Mouse (Mus musculus): Measurements from ENCODE around the gene E2f4. TPM values are rescaled to one million over a fixed set of nuclear protein-coding genes. Genes with fewer than 3 reads are reported as not detected.

E2f4 gene
- total RNA-seq, 2 experiments from 2014 or later = 18.7 to 22.3 TPM

- DNase-seq = no peak
Observed at GRCm38 (mm10) chr8:105315073-105315769, 17.8 kb downstream of the E2f4 start.

GRCm38 (mm10) chr8:105317941-105318340 lies 20.5 kb downstream of the E2f4 start:
- DNase-seq = no peak

- no peak for DNase-seq
Observed at GRCm38 (mm10) chr8:105318662-105319190, 21.3 kb downstream of the E2f4 start.

- no peak for DNase-seq
Observed at GRCm38 (mm10) chr8:105323183-105323582, 25.7 kb downstream of the E2f4 start.

GRCm38 (mm10) chr8:105325641-105326093 lies 28.2 kb downstream of the E2f4 start:
- DNase-seq = no peak

DNA sequence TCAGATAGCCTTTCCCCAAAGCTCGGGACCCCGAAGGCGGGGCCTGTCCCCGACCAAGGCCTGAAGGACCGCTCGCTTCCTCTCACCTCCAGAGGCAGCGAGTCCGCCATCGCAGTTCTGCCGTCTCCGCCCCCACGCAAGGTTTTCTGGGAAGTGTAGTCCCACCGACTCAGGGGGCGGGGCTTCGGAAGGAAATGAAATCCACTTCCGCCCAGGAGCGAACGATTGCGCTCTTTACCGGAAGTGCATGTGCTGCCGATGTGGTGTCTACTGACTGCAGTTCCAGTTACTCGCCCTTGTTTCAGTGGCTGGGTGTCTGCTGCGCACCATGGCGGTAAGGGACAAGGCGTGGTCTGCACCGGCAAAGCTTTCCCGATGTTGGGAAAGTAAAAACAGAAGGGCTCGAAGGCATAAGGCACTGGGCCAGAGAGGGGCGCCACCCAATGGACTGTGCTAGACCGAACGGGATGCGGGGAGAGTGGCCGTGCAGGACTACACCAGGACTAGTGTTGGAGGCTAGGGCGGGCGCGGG lies 28.7 kb downstream of the E2f4 start, which contains the start of the genes Lrrc29 and Tmem208:
Lrrc29 (minus strand) TSS at position 138 of the 532 bp plus-strand sequence.
Tmem208 (plus strand) TSS at position 214 of the 532 bp plus-strand sequence.
- DNase-seq = peak; percentile 97

GRCm38 (mm10) chr8:105326968-105327367 lies 29.5 kb downstream of the E2f4 start:
- DNase-seq = no peak

- DNase-seq = no peak
Observed at GRCm38 (mm10) chr8:105330325-105330724, 32.9 kb downstream of the E2f4 start.

DNA sequence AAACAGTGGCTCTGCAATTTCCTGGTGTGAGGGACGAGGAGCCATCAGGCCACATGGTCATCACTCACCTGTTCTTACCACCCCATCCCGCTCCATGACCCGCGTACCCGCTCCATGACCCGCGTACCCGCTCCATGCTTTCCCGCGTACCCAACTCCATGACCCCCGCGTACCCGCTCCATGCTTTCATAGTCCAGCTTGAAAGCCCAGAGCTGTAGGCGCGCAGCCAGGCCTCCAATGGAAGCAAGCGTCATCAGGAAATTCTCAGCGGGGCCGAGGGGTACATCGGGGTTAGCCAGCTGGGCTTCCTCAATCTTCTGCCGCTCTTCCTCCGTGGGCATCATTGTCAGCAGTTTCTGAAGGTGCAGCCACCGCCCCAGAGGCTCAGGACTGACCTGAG lies 34.0 kb downstream of the E2f4 start:
- DNase-seq = no peak

DNA sequence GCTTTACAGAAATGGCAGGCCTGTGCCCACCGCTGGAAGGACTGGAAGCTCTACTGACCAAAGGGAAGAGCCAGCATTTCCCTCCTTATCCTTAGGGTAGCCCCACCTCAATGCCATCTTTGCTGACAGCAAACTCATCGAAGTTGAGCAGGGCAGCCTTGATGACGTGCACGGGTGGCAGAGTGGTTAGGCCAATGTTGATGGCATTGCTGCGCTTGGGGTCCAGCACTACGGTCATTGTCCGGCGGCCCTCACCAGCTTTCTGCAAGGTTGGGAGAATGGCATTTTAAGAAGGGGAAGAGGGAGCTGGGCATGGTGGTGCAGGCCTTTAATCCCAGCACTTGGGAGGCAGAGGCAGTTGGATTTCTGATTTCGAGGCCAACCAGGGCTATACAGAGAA lies 34.5 kb downstream of the E2f4 start:
- no peak for DNase-seq

DNA sequence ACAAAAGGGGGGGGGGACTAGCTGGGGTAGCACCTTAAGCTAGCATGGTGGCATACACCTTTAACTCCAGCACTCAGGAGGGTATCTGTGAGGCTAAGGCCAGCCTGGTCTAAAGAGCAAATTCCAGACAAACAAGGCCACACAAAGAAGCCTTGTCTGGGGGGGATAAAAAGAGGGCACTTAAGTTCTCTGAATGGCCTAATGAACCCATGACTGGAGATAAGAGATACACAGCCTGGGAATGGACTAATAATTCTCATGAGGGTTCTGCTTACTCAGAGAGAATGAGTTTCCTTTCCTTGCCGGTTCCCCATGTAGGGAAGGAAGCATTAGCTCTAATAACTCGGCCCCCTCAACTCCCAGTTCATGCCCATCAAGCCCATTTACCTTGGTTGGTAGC lies 35.1 kb downstream of the E2f4 start:
- no peak for DNase-seq

GRCm38 (mm10) chr8:105336373-105337130 lies 39.1 kb downstream of the E2f4 start:
- no peak for DNase-seq

DNA sequence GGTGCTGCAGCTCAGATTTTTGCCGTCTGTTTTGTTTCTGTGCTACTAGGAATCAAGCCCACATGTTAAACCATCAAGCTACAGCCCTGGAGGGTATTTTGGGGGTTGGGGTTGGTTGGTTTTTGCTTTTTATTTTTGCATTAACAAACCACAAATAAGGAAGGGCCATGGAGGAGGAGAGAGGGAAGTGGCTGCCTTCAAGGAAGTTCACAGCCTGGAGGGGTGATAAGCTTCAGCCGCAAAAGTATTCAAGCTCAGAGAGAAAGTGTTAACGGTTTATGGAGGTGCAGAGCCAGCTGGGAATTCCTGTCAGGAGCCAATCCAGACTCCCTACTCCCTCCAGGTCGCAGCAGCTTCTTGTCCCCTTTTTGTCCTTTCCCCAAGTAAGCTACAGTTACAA lies 41.5 kb downstream of the E2f4 start:
- no peak for DNase-seq

DNA sequence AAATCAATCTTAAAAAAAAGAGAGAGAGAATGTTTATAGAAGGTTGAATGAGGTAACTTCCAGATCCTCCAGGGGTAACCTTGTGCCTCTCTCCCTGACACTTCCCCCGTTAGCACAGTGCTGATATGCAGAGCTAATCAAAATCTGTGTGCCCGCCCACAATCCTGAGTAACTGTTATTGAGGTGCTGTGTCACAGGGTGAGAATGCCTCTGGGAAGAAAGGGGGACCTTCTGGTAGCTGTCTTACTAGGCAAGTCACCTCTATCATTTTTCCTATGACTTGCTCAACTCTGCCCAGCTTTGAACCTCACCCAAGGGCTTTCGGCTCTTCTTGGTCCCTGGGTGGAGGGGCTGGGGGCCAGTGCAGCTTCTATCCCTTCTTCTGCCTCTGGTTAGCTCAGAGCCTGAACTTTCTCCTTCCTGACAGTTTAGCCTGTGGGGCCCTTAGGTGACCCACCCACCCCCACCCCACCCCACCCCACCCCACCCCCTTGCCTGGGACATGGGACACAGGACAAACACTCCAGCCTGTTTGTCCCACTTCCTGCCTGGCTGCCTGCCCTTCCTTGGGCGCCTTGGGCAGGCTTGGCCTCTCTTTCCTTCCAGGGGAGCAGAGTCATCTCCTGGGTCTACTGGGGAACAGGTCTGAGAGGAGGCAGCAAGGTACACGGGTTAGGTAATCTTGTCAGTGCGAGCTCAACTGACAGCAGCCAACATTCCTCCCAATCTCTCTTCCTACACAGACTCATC lies 42.6 kb downstream of the E2f4 start:
- DNase-seq = no peak

- DNase-seq = no peak
Observed at GRCm38 (mm10) chr8:105341399-105341798, 43.9 kb downstream of the E2f4 start.

GRCm38 (mm10) chr8:105342768-105343167 lies 45.3 kb downstream of the E2f4 start:
- DNase-seq = no peak

- DNase-seq = no peak
Observed at GRCm38 (mm10) chr8:105343791-105344574, 46.5 kb downstream of the E2f4 start.

- DNase-seq = no peak
Observed at GRCm38 (mm10) chr8:105345061-105345975, 47.9 kb downstream of the E2f4 start.

- DNase-seq = peak; percentile 77
Observed at GRCm38 (mm10) chr8:105346611-105347427, 49.4 kb downstream of the E2f4 start.

Measured in gastrocnemius, postnatal 10 days (tissue).